Mouse (Mus musculus) right cerebral cortex, adult 18-20 months (tissue): Measurements from ENCODE around the gene Pard6a.
A peak's percentile ranks its signal among the peaks of the same experiment; 100 is the strongest.

Experiments
- DNase-seq: peaks from one replicate; pipeline ENCODE4 v3.0.0; 2022; ENCODE audit warnings: mixed read lengths

Pard6a gene

GRCm38 (mm10) chr8:105700966-105701824 is at the start of gene Pard6a, which contains the start of gene Acd:
Gene Pard6a (plus strand): TSS chr8:105701148.
Gene Acd (minus strand): TSS chr8:105701102.
- peak; percentile 95 for DNase-seq

DNA sequence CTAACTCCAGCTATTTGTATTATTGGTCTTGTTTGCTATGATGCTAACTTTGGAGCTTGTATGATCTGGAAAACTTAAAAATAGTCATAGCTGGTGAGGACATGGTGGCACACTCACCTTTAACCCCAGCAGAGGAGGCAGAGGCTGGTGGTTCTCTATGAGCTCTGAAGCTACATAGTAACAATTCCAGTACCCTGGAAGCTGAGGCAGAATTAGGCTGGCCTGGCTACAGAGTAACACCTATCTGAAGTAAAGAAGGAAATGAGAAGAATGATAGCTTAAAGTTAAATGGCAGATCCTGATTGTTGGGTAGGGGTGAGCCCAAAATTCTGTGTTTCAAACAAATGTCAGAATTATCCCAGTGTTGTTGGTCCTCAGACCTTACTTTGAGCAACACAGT is 43.3 kb upstream of the Pard6a start:
- no peak for DNase-seq

GRCm38 (mm10) chr8:105661167-105661566 is 39.8 kb upstream of the Pard6a start:
- peak; percentile 12 for DNase-seq

DNA sequence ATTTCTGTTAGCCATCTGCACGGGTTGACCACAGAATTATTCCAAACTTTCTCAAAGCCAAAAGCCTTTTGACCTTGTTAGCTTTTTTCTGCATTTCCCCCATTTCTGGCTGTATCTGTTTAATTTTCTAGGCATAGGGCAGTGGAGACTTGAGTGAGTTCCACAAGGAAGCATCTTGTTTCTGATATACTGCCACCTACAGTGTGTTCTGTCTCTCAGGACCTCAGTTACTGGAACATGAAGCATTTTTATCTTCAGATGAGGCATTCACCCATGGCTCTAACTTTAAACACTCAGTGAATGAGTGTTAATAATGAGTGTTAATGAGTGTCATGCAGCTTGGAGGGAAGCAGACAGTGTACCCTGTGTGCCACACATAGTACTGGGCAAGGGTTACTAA is 23.1 kb upstream of the Pard6a start:
- no peak for DNase-seq

- no peak for DNase-seq
Observed at GRCm38 (mm10) chr8:105685325-105685724, 15.6 kb upstream of the Pard6a start.

GRCm38 (mm10) chr8:105685796-105686308 is 15.1 kb upstream of the Pard6a start, which contains the start of gene Carmil2:
Gene Carmil2 (plus strand): TSS chr8:105686274.
- DNase-seq: no peak

GRCm38 (mm10) chr8:105686551-105686950 is 14.4 kb upstream of the Pard6a start:
- no peak for DNase-seq

DNA sequence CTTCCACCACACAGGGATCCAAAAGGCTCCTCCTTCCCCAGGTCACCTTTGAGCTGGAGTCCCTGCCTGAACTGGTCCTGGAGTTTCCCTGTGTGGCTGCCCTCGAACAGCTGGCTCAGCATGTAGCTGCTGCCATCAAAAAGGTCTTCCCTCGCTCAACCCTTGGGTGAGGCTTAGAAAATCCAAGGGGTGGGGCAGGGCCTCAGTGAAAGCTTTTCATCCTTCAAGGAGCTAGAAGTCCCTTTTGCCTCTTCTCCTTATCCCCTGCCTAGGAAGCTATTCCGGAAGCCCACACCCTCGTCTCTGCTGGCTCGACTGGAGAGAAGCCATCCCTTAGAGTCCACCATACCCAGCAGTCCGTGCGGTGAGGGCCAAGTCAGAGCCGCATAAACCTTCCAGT is 13.4 kb upstream of the Pard6a start:
- DNase-seq: no peak

- DNase-seq: no peak
Observed at GRCm38 (mm10) chr8:105688242-105688752, 12.7 kb upstream of the Pard6a start.

DNA sequence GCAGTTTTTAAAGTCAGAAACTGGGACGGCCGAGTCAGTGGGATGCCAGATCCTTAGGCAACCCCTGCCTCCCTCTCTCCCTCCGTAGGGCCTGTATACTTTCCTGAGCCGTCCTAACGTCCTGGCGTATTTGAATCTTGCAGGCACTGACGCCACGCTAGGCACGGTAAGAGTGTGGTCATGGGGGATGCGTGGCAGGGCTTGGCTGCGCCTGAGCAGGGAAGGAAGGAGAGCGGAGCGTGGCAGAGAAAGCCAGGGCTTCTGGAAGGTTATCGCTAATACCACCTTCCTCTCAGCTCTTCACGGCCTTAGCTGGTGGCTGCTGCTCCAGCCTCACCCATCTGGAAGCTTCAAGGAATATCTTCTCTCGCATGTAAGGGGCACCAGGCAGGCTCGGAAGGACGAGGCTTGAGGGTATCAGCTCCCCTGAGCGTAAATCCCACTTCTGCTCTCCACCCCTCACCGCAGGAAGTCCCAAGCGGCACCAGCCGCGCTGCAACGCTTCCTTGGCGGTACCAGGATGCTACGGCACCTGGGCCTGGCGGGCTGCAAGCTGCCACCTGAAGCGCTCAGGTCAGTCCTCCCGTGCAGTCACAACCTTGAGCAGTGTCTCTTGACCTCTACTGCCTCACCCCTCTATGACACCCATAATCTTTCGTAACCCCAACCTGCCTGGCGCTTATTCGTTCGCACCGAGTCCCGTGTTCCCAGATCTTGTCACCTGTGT is 11.5 kb upstream of the Pard6a start:
- no peak for DNase-seq

DNA sequence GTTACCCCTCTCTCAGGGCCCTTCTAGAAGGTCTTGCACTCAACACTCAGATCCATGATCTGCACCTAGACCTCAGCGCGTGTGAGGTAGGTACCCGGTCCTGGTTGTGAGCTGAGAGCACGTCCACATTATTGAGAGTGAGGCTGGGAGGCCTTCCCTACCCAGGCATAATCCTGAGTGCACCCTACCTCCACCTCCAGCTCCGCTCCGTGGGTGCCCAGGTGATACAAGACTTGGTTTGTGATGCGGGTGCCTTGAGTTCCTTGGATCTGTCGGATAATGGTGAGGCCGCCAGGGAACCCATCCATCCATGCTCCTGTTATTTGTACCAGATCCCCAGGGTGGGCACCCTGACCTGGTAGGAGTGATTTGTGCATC is 11.0 kb upstream of the Pard6a start:
- DNase-seq: no peak

DNA sequence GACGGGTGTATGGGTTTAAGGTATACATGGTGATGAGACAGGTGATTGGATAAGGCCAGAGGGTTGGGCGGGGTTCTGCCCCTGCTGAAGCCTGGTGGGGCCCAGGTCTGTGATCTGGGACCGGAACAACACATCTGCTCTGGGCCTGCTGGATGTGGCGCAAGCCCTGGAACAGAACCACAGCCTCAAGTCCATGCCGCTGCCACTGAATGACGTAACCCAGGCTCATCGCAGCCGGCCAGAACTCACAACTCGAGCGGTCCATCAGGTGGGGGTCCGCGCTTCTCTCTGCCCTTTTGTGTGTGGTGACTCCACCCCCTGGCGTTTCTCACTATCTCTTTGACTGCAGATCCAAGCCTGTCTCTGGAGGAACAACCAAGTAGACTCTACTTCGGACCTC is 10.0 kb upstream of the Pard6a start:
- DNase-seq: no peak

DNA sequence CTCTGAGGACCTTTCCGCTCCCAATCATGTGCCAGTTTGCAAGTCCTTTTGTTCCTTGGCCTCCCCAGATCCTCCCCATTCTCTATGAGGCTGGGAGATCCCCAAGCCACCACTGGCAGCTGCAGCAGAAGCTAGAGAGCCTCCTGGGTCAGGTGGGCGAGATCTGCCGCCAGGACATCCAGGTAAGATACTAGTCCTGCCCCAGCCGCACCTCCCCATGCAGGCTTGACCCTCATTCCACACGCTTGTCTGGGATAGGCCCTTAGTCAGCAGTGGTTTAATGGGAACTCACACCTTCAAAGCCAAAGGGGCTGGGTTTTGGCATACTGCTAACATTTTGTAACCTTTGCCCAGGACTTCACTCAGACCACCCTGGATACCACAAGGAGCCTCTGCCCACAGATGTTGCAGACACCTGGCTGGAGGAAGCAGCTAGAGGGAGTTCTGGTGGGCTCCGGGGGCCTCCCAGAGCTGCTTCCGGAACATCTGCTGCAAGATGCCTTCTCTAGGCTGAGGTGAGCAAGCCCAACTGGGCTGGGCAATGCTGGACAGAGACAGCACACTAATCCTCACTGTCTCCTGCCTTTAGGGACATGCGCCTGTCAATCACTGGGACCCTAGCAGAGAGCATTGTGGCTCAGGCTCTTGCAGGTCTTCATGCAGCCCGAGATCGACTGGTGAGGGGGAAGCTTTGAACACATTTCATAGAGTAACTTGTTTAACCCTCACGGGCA is 8.3 kb upstream of the Pard6a start:
- no peak for DNase-seq

DNA sequence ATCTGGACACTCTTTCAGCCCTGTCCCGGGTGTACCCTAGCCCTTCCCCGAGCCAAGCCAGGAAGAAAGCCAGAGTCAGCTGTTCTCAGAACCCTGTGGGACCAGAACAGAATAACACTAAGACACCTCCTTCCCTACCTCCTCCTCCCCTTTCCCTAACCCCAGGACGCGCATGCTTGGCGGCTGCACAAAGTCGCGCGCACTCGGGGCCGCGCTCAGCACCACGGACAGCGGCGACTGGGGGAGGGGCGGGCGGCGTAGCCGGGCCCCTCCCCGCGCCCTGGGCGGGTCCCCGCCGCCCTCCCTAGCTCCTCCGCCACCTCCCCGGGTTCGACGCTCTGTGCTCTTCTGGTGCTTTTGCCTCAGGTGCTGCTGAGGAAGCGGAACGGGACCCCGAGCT is 7.3 kb upstream of the Pard6a start:
- peak; percentile 85 for DNase-seq

- DNase-seq: peak; percentile 38
Observed at GRCm38 (mm10) chr8:105694051-105694799, 6.7 kb upstream of the Pard6a start.

DNA sequence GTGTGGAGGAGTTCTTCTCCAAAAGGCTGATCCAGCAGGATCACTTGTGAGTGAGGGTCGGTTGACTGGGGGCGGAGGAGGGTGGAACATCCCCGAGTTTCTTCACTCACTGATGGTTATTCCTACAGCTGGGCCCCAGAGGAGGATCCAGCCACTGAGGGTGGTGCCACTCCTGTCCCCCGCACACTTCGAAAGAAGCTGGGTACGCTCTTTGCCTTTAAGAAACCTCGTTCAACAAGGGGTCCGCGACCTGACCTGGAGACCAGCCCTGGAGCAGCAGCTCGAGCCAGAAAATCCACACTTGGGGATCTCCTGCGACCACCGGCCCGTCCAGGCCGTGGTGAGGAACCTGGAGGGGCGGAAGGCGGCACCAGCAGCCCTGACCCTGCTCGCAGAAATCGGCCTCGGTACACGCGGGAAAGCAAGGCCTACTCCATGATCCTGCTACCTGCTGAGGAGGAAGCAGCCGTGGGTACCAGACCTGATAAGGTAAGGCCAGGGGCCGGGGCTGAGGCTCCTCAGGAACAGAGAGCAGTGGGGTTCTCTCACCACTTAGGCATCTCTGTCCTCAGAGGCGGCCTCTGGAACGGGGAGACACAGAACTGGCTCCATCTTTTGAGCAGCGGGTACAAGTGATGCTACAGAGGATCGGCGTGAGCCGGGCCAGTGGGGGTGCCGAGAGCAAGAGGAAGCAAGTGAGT is 5.7 kb upstream of the Pard6a start:
- no peak for DNase-seq

DNA sequence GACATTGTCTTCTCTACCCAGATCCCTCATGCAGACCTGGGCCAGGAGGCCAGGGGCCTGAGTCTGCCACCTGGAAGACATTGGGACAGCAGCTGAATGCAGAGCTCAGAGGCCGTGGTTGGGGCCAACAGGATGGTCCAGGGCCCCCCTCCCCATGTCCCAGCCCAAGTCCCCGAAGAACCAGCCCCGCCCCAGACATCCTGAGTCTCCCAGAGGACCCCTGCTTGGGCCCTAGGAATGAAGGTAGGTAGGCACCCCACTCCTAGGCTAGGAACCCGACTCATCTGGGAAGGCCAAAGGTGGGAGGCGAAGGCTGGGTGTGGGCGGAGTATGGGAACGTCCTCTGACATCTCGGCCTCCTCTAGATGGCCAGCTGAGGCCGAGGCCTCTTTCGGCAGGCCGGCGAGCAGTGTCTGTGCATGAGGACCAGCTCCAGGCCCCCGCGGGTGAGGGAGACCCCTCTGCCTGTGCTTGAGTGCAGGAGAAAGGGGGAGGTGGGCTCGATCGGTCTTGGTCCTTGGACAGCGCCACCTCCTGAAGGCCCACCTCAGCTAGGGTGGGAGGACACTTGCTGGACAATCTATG is 3.7 kb upstream of the Pard6a start:
- no peak for DNase-seq

DNA sequence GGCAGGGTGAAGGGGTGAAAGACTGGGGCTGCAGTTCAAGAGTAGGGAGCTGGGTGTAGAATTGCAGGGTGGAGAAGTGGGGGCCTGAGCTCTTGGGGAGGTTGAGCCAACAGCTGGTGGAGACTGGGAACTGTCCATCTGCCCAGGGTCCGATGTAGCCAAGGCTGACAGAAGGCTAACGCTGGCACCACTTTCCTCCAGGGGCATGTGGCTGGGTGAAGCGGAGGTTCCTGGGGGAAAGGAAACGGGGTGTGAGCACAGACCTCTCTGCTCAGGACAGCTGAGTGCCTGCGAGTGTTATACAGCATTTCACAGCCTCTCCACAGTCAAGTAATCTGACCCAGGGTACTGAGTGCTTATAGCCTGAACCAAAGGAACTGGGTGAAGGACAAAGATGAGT is 2.2 kb upstream of the Pard6a start:
- no peak for DNase-seq

DNA sequence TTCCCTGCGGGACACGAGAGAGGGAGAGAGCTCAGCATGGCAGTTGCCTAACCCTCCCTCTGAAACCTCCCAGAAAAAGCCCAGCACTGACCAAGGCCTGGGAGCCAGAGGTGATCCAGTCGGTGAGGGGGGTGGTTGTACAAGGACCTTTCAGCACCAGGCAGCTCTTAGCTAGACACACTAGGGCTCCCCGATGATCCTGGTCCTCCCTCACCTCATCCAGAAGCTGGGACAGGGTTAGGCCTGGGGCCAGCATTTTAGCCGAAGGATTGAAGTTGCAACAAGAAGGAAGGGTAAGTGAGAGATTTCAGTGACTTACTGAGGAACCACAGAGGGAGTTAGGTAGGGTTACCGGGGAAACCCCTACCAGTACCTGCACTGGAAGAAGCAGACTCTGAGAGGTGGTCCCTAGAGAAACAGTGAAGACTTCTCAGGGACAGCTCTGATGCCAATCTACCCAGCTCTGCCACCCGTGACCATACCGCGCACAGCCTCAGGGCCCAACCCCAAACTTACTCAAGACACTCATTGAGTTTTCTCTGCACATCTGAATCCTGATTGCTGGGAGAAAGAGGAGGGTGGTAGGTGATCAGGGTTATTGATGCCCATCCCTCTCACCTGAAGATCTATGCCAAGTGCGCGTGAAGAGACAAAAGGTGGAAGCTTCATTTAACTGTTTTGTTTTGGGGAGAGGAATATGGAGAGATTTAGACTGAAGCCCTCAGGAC is 1.3 kb upstream of the Pard6a start:
- no peak for DNase-seq

DNA sequence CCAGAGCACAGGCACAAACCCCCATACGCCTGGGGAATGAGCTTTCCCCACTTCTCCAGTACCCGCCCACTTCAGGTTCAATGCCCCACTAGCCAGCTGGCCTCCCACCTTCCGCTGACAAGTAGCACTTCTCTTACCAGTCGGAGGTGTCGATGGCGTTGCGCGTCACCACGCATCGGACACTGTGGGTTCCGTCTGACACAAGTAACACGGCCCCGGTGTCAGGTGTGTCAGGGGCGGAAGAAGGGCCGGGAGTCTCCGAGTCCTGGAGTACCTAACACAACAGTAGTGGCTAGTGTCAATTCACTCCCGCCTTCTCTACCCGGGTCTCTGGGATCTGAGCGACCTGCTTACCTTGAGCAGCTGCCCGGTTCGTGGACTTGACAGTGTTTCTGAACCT is 382 bp upstream of the Pard6a start:
- peak; percentile 76 for DNase-seq
